Mouse (Mus musculus): ENCODE data around the gene Mthfr. TPM values are rescaled to one million over a fixed set of nuclear protein-coding genes. Genes with fewer than 3 reads are reported as not detected.

The Mthfr gene
- 13.2 and 14.2 TPM in 2 replicates for polyA plus RNA-seq (2015; fragmentation: Nextera tagmentation; extraction: Ambion mirVana)

DNA sequence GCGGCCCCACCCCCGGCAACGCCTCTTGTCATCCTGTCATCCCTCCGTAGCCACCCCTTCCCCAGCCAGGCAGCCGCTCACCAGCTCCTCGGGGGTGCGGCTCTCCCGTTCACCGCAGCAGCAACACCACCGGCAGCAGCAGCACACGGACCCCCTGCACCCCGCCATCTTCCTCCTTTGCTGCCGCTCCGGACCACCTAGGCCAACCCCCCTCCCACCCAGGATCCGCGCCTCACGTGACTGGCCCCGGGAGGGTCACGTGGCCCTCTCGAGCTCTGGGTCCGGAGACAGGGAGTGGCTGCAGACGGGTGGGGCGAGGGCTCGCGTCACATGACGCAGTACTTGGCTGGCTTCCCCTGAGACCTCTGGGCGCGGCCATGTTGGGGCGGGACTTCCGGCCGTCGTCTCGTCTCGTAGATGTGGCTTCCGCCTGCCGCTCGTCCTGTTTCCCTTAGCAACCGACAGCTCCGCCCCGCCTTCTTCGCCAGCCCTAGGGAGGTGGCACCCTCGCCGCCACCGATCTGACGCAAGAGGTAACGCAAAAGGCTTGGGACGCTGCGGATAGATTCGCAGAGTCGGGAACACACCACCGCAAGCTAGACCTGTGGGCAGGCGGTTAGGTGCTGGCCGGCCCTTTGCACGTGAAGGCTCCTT, at the start of gene Mthfr, which contains the start of gene Clcn6:
Gene Mthfr (plus strand): TSS at position 478 of the 654 bp plus-strand sequence.
Gene Clcn6 (minus strand): TSS at position 222 of the 654 bp plus-strand sequence.

DNA sequence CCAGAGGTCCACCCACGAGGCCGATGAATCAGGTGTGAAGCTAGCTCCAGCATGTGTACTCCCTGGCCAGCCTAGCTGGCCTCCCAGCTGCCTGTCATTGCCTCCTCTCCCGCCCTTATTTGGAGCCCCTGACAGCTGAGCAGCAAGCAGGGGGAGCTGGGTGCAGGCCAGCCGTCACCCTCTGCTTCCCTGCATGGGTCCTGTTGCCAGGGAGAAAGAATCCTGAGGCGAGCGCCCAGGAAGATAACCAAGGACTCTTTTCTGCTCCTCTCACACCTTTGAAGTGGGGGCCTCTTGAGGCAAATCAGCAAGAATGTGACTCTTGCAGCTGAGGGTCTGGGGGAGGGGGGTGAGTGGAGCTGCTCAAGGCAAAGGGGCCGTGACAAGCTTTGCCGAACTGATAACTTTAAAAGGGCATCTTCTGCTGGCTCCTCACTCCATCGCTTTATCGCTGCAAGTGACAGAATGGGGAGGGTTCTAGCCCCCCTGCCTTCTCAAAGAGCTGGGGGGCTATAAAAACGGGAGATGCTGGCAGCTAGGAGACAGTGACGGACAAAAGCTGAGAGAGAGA, 38.6 kb upstream of the Mthfr start, which contains the start of gene Nppa:
Gene Nppa (plus strand): TSS at position 521 of the 571 bp plus-strand sequence.

GRCm38 (mm10) chr4:148087907-148088527, 49.1 kb downstream of the Mthfr start, which contains the start of gene Agtrap:
TSS of gene Agtrap (minus strand) at chr4:148088031.

Other genes with a start within 250 kb of the Mthfr start
- gene Zfp984, start 229.3 kb upstream of the Mthfr start, polyA plus RNA-seq (2015; fragmentation: Nextera tagmentation; extraction: Ambion mirVana), result 3.8 and 4.1 TPM in 2 replicates
- 3.1 and 3.8 TPM in 2 replicates for gene Zfp933, start 190.7 kb upstream of the Mthfr start, polyA plus RNA-seq (2015; fragmentation: Nextera tagmentation; extraction: Ambion mirVana)
- gene Miip, start 170.3 kb upstream of the Mthfr start, polyA plus RNA-seq (2015; fragmentation: Nextera tagmentation; extraction: Ambion mirVana), result 11.6 and 14.5 TPM in 2 replicates
- gene Fv1, start 170.1 kb upstream of the Mthfr start, polyA plus RNA-seq (2015; fragmentation: Nextera tagmentation; extraction: Ambion mirVana), result 1.9 and 2.0 TPM in 2 replicates
- gene Mfn2, start 134.4 kb upstream of the Mthfr start, polyA plus RNA-seq (2015; fragmentation: Nextera tagmentation; extraction: Ambion mirVana), result 97.8 and 104 TPM in 2 replicates
- gene Plod1, start 102.3 kb upstream of the Mthfr start, polyA plus RNA-seq (2015; fragmentation: Nextera tagmentation; extraction: Ambion mirVana), result 41.6 and 45.5 TPM in 2 replicates
- gene 2510039O18Rik, start 98.2 kb upstream of the Mthfr start, polyA plus RNA-seq (2015; fragmentation: Nextera tagmentation; extraction: Ambion mirVana), result 10.1 and 13.6 TPM in 2 replicates
- 0.26 TPM in 1 of 2 replicates, not detected in the other for gene Nppb, start 53.3 kb upstream of the Mthfr start, polyA plus RNA-seq (2015; fragmentation: Nextera tagmentation; extraction: Ambion mirVana)
- 0.22 and 1.4 TPM in 2 replicates for gene Nppa, start 38.4 kb upstream of the Mthfr start, polyA plus RNA-seq (2015; fragmentation: Nextera tagmentation; extraction: Ambion mirVana)
- 3.4 and 3.5 TPM in 2 replicates for gene Clcn6, start 256 bp upstream of the Mthfr start, polyA plus RNA-seq (2015; fragmentation: Nextera tagmentation; extraction: Ambion mirVana)
- 18.8 and 22.3 TPM in 2 replicates for gene Agtrap, start 49.0 kb downstream of the Mthfr start, polyA plus RNA-seq (2015; fragmentation: Nextera tagmentation; extraction: Ambion mirVana)
- 26.0 and 26.7 TPM in 2 replicates for gene Mad2l2, start 91.3 kb downstream of the Mthfr start, polyA plus RNA-seq (2015; fragmentation: Nextera tagmentation; extraction: Ambion mirVana)
- gene Draxin, start 91.6 kb downstream of the Mthfr start, polyA plus RNA-seq (2015; fragmentation: Nextera tagmentation; extraction: Ambion mirVana), result 0.03 and 0.04 TPM in 2 replicates
- gene Fbxo6, start 113.1 kb downstream of the Mthfr start, polyA plus RNA-seq (2015; fragmentation: Nextera tagmentation; extraction: Ambion mirVana), result 31.6 and 32.0 TPM in 2 replicates
- gene Fbxo44, start 121.4 kb downstream of the Mthfr start, polyA plus RNA-seq (2015; fragmentation: Nextera tagmentation; extraction: Ambion mirVana), result 0.54 and 0.95 TPM in 2 replicates
- gene Fbxo2, start 121.5 kb downstream of the Mthfr start, polyA plus RNA-seq (2015; fragmentation: Nextera tagmentation; extraction: Ambion mirVana), result 0.12 and 0.17 TPM in 2 replicates
- gene Disp3, start 248.9 kb downstream of the Mthfr start, polyA plus RNA-seq (2015; fragmentation: Nextera tagmentation; extraction: Ambion mirVana), result 0.03 TPM in 1 of 2 replicates, not detected in the other

Data from skeletal muscle tissue, postnatal 0 days (tissue).